Mouse (Mus musculus): ENCODE data around the gene Slc25a39.
A peak's percentile ranks its signal among the peaks of the same experiment; 100 is the strongest.

Gene Slc25a39

DNA sequence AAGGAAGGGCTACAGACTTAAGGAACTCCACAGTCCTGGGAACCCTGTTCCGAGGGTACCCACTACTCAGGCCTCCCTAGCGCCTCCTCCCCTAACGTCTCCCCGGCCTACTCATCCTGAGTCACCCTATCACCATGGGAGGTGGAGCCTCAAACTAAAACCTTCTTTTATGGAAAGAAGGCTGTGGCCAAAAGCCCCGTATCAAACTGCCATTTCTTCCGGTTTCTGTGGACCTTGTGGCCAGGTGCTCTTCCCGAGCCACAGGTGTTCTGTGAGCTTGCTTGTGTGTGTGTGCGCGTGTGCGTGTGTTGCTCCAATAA, 28.7 kb upstream of the Slc25a39 start:
- no peak for DNase-seq (ENCODE audit: low read depth, low spot score)

DNA sequence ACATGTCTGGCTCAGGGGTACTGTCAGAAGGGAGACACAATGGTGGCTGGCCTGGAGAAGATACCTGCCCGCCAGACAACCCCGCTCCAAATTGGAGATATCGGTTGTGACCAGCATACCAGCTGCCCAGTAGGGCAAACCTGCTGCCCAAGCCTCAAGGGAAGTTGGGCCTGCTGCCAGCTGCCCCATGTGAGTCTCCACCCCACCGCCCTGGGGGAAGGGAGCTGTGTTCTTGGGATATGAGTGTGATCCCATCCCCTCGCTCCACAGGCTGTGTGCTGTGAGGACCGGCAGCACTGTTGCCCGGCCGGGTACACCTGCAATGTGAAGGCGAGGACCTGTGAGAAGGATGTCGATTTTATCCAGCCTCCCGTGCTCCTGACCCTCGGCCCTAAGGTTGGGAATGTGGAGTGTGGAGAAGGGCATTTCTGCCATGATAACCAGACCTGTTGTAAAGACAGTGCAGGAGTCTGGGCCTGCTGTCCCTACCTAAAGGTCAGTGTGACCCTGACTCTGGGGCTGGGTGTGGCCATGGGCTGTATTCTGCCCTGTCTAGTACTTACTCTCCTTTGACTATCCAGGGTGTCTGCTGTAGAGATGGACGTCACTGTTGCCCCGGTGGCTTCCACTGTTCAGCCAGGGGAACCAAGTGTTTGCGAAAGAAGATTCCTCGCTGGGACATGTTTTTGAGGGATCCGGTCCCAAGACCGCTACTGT, 28.2 kb upstream of the Slc25a39 start:
- DNase-seq (ENCODE audit: low read depth, low spot score), result no peak

- no peak for DNase-seq (ENCODE audit: low read depth, low spot score)
These were observed 27.3 kb upstream of the Slc25a39 start for GRCm38 (mm10) chr11:102434816-102435705.

- DNase-seq (ENCODE audit: low read depth, low spot score), result no peak
These were observed 26.7 kb upstream of the Slc25a39 start for GRCm38 (mm10) chr11:102434406-102434805.

DNA sequence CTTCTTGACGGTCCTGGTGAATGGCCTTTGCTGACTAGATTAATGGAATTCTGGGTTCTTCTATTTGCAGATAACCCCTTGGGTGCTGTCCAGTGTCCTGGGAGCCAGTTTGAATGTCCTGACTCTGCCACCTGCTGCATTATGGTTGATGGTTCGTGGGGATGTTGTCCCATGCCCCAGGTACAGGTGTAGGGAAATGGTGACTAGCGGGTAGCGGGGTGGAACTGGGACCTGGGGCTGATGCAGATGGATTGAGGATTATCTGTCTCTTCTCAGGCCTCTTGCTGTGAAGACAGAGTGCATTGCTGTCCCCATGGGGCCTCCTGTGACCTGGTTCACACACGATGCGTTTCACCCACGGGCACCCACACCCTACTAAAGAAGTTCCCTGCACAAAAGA, 26.1 kb upstream of the Slc25a39 start:
- DNase-seq (ENCODE audit: low read depth, low spot score), result no peak

DNA sequence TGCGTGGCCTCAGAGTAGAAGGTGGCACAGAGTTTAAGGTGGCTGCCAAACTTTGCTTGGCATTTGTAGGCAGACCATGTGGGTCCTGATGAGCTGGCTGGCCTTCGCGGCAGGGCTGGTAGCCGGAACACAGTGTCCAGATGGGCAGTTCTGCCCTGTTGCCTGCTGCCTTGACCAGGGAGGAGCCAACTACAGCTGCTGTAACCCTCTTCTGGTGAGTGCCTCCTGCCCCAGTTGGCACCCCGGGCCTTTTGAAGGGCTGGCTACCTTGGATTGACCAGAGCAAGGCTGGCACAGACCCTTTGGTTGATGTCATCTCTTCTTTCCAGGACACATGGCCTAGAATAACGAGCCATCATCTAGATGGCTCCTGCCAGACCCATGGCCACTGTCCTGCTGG, 25.1 kb upstream of the Slc25a39 start:
- no peak for DNase-seq (ENCODE audit: low read depth, low spot score)

DNA sequence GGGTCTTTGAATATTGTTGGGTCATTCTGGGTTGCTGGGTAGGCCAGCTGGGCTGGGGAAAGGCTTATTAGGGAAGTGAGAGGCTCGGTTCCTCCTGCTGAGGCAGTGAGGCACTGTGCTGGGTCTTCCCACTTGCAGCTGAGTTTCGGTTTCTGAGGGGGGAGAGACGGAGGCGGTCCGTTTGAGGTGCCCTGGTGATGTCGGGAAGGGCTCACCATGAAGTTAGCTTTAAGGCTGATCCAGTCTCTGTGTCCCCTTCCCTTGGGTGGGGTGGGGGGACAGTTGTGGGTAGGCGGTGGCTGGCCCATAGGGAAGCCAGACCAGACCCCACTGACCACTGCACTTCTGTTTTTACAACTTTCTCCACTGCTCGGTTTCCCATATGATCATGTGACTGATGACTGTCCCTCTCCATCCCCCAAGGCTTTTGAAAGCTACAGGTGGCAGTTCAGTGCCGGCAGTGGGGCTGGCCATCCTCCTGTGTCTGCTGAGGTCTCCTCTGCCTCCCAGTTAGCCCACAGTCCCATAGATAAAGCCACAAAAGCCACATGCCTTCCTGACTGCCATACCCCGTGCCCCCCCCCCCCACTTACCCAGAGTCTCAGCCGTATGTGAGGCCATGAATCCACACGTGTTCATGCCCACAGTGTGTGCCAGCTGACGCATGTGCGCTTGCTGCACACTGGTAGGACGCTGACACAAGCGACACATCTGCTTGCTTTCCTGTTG, 24.5 kb upstream of the Slc25a39 start:
- no peak for DNase-seq (ENCODE audit: low read depth, low spot score)

DNA sequence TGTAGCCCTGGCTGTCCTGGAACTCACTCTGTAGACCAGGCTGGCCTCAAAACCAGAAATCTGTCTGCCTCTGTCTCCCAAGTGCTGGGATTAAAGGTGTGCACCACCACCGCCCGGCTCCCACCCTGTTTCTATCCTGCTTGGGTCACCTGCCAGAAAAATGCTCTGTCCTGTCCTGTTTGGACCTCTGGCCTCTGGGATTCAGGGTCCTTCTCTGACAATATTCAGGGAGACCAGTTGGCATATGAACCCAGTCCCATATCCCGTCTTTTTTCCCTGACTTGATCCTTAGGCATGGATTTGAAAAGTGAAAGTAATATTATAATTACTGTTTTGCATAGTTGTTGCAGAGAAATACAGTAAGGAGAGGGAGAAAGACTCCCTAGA, 24.0 kb upstream of the Slc25a39 start:
- no peak for DNase-seq (ENCODE audit: low read depth, low spot score)

DNA sequence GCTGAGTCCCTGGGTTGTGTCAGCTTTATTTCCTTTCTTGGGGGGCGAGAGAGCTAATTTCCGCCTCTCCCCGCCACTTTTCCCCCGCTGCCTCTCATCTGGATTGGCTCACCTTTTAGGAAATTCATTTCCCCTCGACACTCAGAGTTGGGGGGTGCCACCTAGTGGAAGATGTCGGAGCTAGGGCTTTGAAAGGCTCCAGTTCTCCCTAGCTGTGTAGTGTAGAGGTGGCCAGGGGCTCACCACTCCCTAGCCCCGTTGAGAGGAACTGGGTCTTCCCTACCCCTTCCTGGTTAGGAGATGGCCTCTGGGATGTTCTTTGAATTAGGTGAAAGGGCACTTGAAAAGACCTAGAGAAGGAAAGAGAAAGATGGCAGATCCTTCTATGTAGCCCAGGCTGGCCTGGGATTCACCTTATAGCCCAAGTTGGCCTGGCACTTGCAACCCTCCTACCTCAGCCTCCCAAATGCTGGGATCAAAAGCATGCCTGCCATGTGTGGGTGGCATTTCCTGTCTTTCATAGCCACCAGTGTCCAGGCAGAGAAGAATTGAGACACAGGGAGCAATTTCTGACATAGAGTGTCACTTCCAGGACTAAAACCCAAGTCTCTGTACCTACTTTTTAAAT, 23.4 kb upstream of the Slc25a39 start:
- DNase-seq (ENCODE audit: low read depth, low spot score), result no peak

- DNase-seq (ENCODE audit: low read depth, low spot score), result peak; percentile 92
These were observed 22.6 kb upstream of the Slc25a39 start, which contains the start of gene Grn for GRCm38 (mm10) chr11:102430121-102431017. Gene Grn, plus strand, starts transcription at chr11:102430315.

GRCm38 (mm10) chr11:102429551-102429950, 21.8 kb upstream of the Slc25a39 start:
- DNase-seq (ENCODE audit: low read depth, low spot score), result no peak

- DNase-seq (ENCODE audit: low read depth, low spot score), result no peak
These were observed 21.3 kb upstream of the Slc25a39 start for GRCm38 (mm10) chr11:102428981-102429540.

DNA sequence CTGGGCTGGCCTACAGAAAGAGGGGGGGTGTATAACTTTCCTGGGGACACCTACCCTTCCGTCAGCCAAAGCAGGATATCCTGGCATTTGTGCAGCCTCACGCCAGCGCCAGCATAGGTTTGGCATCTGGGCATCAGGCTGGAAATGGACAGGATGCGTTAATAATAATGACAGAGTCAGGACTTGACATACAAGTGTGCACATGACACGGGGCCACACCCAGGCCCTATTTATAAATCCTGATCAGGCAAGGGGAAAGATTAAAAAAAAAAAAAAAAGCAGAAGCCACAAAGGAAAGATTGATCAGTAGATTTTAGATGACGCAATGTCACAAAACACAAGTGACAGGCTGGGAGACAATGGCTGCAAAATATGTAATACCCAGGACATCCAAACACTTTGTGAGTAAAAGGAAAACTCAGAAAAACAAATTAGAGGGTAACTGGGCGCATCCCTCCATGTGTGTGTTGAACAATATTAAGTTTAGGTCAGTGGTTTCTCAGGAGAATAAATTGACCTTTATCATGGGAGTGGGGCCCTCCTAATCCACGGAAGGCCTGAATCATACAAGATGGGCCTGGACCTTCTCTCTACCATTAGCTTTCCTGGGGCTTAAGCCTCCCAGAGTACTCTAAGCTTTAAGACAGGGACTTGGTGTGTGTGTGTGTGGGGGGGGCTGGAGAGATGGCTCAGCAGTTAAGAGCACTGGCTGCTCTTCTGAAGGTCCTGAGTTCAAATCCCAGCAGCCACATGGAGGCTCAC, 18.0 kb upstream of the Slc25a39 start:
- DNase-seq (ENCODE audit: low read depth, low spot score), result no peak

- DNase-seq (ENCODE audit: low read depth, low spot score), result no peak
These were observed 16.9 kb upstream of the Slc25a39 start for GRCm38 (mm10) chr11:102424666-102425065.

GRCm38 (mm10) chr11:102421559-102421958, 13.8 kb upstream of the Slc25a39 start:
- DNase-seq (ENCODE audit: low read depth, low spot score), result no peak

- DNase-seq (ENCODE audit: low read depth, low spot score), result no peak
These were observed 11.1 kb upstream of the Slc25a39 start for GRCm38 (mm10) chr11:102418887-102419286.

DNA sequence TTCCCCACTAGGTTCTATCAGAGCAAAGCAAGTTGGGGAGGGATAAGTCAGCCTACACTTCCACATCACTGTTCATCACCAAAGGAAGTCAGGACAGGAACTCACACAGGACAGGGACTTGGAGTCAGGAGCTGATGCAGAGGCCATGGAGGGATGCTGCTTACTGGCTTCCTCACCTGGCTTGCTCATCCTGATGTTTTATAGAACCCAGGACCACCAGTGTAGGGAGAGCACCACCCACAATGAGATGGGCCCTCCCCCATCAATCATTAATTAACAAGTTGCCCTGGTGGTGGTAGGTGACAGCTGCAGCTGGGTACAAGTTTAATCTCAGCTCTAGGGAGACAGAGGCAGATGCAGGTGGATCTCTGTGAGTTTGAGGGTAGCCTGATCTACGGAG, 9.4 kb upstream of the Slc25a39 start:
- DNase-seq (ENCODE audit: low read depth, low spot score), result no peak

DNA sequence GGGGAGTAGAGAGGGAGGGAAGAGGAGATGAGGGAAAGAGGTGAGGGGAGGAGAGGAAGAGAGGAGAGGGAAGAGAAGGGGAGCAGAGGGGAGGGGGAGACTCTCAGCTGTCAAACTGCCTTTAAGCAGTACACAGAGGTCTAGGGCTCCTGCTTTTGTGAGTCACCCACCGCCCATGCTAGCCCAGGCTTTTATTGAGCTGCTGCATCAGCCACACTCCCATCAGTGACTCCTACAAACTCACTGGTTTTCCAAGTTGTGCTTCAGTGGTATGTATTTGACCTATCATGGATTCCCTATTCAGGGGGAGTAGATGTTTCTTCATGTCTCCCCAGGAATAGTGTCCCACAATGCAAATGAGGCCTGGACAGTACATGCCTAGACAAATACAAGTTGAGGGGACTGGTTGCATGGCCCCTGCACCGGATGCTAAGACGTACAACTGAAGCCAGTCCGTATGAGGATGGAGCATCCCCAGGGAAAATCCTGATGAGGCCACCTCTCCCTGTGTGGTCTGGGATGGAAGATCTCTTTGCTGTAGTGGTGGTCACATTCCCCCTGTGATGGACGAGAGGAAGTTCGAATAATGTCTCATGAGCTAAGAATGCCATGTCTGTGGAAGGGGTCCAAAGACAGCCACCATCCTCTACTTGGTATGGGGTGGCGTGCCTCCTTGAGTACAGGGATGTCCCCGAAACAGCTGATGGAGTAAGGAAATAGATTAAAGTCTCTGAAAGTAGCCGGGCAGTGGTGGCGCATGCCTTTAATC, 7.5 kb upstream of the Slc25a39 start:
- no peak for DNase-seq (ENCODE audit: low read depth, low spot score)

- DNase-seq (ENCODE audit: low read depth, low spot score), result no peak
These were observed 5.3 kb upstream of the Slc25a39 start for GRCm38 (mm10) chr11:102413059-102413458.

All from brain, embryonic 18.5 days (tissue).